Mouse (Mus musculus) kidney, adult 8-10 months (tissue): ENCODE data around the gene Inpp5a.
"Not testable (repeated sequence)": the region's sequence is repeated elsewhere in the genome, so short reads cannot be mapped to it uniquely, and the experiment has no call there.

Experiments
- DNase-seq, 2 experiments: peaks; one replicate each; pipeline ENCODE4 v3.0.0; 2022

The Inpp5a gene

DNA sequence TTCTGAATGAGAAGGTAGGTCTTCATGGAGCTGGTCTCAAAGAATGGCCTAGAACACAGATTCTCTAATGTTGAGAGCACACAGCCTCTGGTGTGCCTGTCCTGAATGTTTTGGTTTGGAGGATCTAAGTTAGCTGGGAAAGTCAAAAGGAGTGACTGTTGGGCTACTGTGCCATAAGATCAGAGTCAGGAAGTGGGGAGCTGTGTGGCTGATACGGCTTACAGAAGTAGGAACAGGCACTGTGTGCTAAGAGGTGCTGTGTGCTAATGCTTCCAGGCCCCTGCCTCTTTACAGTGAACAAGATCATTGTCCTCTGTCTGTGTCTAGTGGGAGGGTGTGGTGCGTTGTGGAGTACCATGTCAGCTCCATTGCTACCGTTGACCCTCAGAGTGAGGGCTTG, 12.0 kb downstream of the Inpp5a start:
- no peak for DNase-seq

DNA sequence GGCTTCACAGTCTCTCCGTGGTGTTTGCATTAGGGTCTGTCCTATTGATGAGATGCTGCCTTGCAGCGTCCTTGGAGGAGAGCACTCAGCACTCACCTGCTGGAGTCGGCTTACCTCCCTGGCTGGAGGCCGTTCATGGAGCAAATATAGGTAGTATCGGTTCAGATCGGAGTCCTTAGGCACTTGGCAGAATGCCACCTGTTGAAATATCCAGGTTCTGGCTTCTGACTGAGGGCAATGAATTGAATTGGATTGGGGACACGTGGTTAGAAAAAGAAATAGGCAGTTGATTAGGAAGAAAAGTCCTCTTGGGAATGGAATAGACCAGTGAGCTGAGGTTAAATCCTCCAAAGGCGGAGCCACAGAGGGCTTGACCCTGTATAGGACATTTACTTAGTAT, 12.9 kb downstream of the Inpp5a start:
- no peak for DNase-seq

DNA sequence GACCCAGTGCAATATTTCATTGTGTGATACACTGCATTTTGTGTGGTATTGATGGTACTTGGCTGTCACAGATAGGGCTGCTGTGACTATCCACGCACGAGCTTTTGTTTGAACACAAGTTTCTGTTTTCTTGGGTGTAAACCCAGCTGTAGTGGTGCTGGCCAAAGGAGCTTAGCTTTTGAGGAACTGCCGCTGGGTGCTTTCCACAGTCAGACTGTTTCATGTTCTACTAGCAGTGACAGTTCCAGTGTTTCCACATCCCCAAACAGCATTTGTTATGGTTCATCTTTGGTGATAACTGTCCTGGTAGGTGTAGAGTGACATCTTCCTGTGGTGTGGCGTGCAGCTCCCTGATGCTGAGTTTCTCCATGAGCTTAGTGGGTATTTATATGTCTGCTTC, 13.8 kb downstream of the Inpp5a start:
- DNase-seq, result no peak

DNA sequence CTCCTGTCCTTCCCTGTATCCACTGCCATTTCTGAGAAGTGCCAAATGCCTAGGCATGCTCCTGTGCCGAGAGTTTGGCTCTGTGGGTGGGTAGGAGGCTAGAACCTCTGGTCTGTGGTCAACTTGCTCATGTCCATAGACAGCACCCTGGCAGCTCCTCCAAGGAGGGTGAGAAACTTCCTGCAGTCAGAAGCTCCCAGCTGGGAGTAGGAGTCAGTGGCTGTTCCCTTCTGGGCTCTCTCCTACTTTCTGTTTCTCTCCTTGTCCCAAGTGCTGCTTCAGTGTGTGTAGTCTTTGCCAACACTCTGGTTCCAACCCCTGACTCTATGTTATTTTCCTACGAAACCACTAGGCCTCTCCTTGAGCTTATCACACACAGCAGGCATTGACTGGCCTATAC, 17.7 kb downstream of the Inpp5a start:
- no peak for DNase-seq

DNA sequence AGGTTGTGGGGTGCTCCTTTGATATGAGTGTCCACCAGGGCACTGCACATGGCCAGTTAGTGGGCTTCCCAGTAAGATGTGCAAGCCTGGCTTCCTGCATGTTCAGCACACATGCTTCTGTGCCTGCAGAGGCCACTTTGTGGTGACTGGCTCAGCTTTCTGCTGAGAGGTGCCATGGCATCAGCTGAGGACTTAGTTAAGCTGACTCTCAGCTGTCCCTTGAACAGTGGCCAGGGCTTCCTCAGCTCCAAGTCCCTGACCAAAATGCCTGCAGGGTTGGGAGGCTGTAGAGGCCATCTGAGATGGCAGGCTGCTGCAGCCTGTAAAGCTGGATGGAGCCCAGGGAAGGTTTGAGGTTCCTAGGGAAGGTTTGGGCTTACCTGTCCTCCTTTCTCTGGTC, 19.1 kb downstream of the Inpp5a start:
- DNase-seq, result no peak

DNA sequence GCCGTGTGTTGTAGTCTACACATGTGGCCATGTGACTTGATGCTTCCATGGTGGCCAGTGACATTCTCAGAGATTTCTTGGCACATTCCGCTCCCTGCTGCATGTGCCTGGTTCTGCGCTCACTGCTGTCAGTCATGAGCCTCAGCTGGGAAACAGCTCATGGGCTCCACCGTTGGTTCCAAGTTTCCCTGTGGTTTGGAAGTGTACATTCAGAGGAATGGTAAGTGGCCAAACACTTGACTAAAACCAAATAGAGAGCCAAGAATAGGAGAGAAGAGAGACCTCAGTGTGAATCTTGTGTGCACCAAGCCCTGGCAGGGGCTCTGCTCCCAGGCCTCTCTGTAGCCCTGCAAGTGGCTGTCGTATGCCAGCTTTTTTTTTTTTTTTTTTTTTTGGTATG, 21.0 kb downstream of the Inpp5a start:
- DNase-seq, result no peak

DNA sequence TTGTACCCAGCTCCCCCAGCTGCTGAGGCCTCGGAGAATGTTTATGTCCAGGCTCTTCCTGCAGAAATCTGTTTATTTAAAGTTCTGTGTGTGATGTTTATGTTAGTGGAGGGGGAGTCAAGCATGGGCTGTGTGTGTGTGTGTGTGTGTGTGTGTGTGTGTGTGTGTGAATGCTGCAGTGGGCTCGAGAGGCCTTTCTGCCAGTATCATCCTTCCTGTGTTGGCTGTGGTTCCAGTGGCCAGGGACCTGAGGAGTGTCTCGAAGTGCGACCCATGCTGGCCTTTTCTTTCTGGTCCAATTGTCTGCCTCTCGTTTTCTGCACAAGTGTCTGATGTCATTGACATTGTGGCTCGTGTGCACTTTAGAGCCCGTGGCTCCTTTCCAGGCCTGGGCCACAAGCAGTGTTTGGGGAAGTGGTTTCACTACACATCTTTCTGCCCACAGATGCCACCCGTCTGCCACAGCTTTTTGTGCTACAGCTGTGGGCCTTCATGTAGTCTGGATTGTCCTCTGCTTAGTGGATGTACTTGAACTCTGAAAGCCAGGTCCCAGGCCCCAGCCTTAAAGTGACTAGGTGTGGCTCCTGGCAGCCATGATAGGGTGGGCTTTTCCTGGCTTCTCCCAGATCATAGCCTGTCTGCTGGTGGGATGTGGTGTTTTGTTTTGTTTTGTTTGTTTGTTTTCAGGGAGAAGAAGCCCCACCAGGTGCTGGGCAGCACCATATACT, 23.5 kb downstream of the Inpp5a start:
- no peak for DNase-seq

DNA sequence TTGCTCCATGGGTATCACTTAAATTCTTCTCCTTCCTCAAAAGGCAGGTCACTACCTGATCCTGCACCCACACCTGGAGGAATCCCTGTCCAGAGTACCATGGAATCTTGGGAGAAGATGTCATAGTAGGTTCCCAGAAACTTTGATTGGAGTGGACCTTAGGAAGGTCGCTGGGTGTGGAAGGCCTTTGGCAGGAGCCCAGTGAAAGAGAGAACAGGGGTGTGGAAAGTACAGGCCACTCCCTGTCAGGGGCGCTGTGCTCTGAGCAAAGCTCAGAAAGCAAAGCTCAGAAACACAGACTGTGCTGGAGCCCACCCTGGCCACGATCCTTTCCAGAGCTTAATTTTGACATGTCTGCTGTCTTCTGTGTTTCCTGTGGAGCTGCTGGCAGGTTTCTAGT, 24.5 kb downstream of the Inpp5a start:
- DNase-seq, result no peak

DNA sequence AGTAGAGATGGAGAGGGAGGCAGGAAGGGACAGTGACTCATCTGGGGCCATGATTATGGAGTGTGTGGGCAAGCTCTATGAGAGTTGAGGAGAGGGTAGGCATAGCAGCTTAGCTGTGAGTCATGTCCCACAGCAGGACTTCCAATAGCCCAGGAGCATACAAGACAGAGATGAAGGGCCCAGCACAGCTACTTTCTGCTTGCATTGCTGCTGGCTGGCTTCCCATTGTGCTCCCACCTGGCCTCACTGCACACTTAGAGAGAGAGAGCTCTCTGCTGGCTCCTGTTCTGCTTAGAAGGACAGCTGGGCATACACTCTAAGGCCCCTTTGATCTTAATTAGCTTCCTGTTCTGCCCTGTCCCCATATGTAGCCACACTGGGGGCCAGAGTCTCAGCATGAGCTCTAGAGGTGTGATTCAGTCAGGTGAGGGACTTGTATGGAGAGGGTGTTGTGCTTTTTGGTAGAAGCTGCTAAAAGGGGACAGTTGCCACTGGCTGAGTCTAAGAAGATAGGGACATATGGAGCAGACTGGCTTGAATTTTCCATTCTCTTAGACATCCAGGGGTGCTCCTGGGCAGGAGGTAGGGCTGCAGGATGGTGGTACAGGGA, 26.8 kb downstream of the Inpp5a start:
- DNase-seq, result no peak

DNA sequence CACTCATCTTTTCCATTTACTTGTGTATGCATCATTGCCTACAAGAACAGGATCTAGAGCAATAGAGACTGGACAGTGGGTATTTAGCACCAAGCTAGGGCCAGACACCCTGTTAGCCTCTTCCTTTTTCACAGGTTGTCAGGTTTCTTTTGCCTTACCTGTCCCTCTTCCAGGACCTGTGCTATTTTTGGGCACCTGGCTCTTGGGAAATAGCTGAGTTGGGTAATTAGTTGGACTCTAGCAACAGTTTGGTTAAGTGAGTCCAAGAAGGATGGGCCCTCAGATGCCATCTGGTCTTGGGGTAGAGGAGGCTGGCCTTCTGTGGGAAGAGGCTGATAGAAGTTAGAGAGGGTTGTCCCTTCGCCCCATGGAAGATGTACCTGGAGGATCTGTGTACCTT, 29.5 kb downstream of the Inpp5a start:
- no peak for DNase-seq

DNA sequence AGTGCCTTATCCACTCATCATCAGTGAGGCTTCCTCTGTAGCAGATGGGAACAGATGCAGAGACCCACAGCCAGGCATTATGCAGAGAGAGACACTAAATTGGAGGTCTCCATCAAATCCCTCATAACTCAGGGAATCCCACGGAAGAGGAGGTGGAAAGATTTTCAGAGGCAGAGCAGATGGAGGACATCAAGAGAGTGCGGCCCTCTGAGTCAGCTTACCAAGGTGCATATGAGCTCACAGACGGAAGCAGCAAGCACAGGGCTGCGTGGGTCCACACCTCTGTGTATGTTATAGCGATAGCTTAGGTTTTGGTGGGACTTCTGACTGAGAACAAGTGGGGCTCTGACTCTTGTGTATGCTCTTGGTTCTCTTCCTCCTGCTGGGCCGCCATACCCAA, 33.9 kb downstream of the Inpp5a start:
- DNase-seq, result no peak

DNA sequence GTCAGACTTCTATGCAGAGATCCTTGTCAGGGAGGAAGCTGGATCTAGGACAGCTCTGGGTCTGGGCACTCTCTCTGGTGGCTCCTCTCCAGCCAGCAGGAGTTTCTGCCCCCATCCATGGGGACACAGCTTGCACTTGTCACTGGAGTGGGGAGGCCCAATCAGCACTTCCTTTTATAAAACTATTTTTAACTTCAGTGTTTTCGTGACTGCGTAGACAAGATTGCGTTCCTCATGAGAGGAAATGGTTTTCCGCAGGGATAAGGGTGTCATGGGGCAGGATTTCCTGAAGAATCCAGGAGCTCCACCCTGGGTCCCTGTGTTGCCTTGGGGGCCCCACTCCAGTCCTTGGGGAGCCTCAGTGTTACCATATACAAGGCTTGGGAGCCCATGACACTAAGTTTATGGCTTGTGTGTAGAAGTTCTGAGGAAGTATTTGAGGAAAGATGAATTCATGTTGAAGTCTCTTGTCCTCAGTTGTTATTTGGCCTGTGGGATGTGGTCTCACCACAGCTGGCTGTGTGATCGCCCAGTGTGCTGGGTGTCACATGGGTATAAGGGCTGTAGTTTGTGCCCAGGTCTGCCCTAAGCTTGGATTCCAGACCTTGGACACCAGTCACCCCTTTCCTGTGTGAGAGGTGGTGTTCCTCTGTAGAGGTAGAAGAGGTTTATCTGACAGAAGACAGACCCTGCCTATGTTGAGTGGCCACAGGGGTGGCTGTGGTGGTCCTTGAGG, 45.4 kb downstream of the Inpp5a start:
- DNase-seq, result peak; percentile 58 to 73

DNA sequence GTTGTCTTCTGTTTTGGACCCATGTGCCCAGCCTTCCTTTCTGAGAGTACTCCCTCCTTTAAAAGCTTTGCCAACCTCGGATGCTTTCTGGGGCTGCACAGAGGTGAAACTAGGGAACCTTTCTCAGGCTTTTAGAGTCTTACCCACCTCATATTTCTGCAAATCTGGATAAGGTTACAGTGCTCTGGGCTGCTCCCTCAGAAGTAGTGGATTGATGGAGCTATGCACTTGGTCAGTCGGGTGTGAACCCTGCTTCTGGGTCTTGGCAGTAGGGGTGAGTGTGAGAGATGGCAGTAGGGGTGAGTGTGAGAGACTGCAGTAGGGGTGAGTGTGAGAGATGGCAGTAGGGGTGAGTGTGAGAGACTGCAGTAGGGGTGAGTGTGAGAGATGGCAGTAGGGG, 46.0 kb downstream of the Inpp5a start:
- not testable (repeated sequence) for DNase-seq

DNA sequence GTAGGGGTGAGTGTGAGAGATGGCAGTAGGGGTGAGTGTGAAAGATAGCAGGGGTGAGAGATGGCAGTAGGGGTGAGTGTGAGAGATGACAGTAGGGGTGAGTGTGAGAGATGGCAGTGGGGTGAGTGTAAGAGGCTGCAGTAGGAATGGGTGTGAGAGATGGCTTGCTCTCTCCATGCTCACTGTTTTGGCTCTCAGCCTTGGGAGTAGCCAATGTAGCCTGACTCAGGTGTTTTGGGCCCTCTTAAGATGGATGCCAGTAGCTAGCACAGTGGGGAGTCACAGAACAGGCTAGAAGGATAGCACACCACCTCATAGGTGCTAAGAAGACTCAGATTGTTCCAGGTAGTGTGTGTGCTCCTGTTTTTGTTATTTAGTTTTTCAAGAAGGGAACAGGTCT, 46.8 kb downstream of the Inpp5a start:
- DNase-seq, result no peak

DNA sequence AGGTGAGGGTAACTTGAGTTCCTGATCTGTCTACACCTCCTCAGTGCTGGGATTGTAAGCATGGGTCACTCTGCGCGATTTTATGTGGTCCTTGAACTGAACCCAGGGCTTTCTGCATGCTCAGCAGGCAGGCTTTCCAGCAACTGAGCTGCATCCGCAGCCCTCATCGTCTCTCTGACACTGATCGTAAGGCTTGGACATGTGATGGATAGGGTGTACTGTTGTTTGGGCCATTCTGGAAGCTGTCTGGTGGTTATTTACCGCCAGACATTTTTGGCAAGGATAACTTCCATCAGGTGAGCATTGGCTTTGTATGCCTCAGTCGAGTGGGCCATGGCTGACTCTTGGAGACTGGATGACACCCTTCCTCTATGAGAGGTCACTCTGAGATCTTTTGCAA, 48.0 kb downstream of the Inpp5a start:
- no peak for DNase-seq

DNA sequence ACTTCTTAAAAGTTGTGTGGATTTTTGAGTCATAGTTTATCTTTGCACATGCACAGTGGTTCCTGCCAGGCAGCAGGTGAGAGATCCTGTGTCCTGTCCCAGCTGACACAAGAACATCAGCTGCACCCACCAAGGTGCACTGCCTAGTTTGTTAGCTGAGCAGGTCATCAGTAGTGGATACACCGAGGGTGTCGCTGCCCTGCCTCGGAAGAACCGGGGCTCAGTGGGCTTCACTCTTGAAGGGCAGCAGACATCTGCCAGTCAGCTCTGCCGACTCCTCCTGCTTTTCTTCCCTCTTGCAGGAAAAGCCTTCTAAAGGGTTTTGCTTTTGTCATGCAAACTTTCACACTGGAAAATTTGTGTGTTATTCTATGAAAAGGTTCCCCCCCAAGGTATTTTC, 48.6 kb downstream of the Inpp5a start:
- no peak for DNase-seq

DNA sequence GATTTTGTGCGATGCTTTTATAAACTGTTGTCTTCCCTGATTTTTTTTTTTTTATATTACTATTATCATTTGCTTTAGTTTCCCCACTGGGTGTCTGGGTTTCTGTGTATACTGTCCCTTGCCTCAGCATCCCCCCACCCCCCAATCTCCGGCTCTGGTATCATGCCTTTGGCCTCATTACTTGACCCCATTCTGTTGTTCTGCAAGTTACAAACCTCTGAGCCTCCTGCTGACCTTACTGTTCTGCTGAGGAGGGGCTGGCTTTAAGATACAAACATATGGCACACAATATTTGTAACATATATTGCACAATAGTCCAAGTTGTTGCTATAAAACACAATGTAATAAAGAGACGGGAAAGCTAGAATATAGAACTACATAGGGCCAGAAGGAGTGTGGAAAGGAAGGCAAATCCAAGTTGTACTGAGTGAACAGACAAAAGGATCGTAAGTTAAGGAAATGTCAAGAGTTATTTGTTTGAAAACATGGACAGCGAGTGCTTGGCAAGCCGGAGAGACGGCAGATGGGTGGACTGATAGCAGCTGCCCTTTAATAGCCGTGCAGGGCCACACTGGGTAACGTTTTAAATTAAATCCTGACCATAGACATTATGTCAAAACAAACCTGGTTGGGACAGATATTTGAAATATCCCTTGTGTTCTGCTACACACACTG, 49.2 kb downstream of the Inpp5a start:
- DNase-seq, result no peak

DNA sequence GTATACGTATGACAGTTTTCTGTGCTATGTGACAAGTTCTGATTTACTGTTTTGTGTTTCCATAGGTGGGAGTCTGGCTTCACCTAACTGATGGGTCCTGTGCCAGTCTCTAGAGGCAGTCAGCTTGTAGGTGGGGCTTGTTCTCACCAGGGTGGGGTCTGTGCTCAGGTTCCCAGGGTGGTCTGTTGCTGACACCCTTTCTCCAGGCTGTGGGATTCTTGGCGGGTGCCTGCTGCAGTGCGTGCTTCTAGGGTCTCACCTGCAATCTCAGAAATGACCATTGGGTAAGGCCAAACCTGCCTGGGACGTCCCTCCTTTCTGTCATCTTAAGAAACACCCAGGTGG, 49.7 kb downstream of the Inpp5a start:
- no peak for DNase-seq

DNA sequence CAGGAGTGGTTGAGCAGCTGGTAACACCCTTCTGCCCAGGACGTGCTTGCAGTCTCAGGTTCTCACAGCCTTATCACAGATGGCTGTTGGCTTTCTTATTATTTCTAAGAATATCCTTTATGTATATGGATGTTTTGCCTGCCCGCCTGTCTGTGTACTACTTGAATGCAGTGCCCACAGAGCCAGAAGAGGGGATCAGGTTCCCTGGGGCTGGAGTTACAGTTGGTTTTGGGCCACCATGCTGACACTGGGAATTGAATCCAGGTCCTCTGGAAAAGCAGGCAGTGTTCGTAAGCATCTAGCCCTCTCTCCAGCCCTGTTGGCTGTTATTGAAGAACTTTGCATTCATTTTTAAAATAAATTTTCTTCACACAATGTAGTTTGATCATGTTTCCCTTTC, 50.1 kb downstream of the Inpp5a start:
- DNase-seq, result no peak

DNA sequence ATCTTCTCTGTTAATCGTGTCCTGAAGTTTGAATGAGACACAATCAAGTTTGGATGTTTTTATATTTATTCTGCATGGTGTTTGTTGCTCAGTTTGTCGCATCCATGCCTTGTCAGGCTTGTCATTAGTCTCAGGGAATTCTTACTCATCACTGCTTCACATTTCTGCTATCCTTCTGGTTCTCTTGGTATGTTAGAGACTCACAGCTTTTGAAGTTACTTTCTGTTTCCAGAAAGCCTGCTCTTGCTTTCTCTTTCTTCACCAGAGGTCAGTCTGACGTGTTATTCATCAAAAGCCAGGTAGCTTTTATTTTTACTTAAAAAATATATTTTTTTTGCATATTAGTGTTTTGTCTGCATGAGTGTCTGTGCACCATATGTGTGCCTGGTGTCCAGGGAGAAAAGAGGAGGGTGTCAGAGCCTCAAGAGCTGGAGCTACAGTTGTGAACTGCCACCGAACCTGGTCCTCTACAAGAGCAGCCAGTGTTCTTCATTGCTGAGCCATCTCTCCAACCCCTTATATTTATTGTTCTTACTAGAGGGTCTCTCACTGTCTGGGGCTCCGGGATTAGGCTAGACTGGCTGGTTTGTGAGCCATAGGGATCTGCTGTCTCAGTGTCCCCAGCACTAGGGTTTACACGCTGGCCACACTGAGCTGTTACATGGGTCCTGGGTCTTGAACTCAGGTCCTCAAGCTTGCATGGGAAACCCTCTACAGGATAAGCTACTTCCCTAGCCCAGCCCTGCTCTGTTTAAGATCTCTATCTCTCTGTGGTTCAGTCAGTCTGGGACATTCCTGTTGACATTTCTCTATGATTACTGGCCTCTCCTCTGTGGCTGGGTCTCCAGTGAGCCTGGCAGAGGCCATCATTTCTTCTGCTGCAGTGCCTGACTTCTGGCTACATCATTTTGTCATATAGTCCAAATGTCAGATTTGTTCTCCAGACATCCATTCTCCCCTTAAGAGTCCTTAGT, 51.3 kb downstream of the Inpp5a start:
- DNase-seq, result no peak

DNA sequence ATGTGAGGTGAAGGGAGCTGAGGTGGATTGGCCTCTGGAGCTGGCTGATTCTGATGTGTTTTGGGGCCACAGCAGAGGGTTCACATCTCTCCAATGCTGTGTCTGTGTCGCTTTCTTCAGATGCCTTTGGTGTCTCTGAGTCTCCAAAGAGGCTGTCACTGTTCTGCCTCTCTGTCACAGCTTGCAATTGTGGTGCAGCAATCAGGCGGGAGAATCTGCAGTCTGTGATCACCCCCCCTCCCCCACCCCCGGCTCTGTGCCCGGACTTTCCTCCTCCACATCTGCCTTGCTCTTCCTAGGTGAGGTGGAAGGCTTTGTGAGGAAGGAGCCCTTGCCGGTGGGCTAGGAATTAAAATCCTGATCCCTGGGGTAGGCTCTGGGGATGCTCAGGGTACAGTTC, 52.1 kb downstream of the Inpp5a start:
- no peak for DNase-seq

DNA sequence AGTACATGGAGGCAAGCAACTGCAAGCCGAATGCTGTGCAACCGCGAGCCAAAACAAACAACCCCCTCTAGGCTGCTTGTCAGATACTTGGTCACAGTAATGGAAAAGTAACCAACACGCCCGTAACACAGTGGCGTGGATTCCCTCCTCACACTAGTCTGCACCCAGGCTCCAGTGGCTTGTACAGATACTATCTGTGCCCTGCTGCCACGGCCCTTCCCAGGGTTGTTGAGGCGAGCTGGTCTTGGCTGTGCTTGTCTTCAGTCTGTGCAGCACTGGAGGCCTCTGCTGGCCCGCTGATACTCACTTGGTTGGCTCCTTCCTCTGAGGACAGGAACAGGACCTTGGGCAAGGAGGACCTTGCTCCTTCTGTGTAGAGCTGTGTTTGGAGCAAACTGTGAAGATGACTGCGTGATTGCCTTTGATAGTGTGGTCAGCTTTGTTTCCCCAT, 52.9 kb downstream of the Inpp5a start:
- peak in 1 of 2 experiments; percentile 27 for DNase-seq

DNA sequence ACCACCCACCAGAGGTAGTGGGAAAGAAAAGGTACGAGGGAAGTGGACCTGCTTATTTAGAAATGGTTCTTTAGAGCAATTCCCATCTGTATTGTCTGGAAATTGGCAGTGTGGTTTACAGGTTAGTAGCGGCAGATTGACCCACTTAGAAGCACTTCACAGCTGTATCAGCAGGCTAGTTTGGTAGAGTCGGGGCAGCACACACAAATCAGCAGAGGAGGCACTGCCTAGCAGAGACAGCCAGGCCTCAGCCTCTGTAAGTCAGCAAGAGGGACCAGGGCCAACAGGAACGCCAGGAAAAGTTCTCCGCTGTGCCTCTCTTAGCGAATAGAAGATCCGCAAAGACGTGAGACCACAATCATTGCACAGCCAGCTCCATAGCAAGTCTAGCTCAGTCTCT, 56.7 kb downstream of the Inpp5a start:
- no peak for DNase-seq
